Mouse (Mus musculus) gastrocnemius, postnatal 4 days (tissue): ENCODE results near the gene Zbtb8os. TPM values are rescaled to one million over a fixed set of nuclear protein-coding genes. Genes with fewer than 3 reads are reported as not detected.
"Not testable (repeated sequence)": the region's sequence is repeated elsewhere in the genome, so short reads cannot be mapped to it uniquely, and the experiment has no call there.

ENCODE experiments used
- DNase-seq, 2 experiments: peaks; one replicate each; pipeline ENCODE4 v3.0.0; 2021 to 2022; ENCODE audit warnings: low spot score in 2 of 2, mixed read lengths in 2 of 2
- total RNA-seq, 2 experiments: library from RNA; stranded (reverse); gene quantifications; 2 replicates each; pipeline ENCODE4 v1.2.3; 2021

The Zbtb8os gene
- total RNA-seq, 2 experiments from 2014 or later = 28.2 to 28.8 TPM

DNA sequence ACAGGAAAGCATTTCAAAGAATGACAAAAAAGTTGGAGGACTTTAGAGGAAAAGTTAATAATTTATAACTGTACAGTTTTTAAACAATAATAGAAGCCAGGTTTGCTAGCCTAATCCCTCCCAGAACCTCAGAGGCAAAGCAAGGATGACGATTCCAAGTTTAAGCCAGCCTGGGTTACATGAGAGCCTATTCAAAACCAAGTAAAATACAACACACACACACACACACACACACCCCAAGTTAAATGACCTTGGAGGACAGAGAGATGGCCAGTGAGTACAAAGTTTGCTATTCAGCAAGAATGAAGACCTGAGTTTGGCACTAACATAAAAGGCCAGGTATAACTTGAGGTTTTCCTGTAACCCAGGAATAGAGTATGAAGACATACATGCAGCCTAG lies 9.3 kb upstream of the Zbtb8os start:
- DNase-seq = no peak

GRCm38 (mm10) chr4:129332846-129333245 lies 2.6 kb upstream of the Zbtb8os start:
- no peak for DNase-seq

DNA sequence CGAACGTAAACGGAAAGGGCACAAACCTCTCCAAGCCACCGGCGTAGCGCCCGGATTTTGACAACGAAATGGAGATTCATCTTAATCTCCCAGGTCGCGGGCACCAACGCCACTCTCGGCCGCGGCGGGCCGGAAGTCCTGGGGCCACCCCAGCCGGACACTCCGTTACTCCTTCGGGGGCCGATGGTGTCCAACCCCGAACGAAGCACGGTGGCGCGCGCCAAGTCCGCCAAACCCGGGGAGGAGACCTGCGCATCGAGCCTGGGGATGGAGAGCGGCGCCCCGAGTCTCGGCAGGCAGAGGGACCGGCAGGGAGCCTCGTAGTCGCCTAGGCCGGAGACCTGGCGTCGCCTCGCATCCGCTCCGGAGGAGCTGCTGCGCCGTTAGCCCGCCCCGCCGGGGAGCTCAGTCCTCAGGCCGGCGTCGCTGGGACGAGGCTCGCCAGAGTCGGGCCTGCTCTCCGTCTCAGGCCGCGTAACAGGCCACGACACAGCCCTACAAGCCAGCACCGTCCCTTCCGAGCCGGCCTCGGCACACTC lies 749 bp upstream of the Zbtb8os start:
- DNase-seq = peak in 1 of 2 experiments; percentile 57

- no peak for DNase-seq
These were observed 796 bp downstream of the Zbtb8os start for GRCm38 (mm10) chr4:129336291-129336690.

DNA sequence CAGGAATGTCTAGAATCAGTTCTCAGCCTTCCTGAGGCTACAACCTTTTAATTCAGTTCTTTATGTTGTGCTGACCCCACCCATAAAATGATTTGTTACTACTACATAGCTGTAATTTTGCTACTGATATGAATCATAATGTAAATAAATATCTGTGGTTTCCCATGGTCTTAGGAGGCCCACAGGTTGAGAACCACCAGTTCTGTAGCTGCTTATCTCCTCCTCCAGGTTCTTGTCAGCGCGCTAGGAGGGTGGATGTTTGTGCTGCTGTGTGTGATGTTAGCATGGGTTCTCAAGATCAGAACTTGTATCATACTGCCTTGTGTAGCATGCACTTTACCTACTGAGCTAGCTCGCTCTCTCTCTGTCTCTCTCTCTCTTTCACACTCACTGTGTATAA lies 4.2 kb downstream of the Zbtb8os start:
- no peak for DNase-seq

DNA sequence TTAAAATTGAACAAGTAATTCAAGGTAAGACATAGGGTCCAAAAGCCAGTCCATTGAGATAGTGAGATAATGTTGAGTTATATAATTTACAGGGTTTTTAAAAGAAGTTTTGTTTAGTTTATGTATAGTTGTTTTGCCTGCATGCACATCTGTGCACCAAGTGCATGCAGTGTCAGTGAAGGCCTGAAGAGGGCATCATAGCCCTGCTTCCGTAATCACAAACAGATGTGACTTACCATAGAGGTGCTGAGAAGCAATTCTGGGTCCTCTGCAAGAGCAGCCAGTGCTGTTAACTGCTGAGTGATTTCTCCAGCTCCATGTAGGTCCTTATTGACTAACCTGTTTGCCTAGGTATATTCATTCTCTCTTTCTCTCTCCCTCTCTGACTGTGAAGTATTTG lies 6.4 kb downstream of the Zbtb8os start:
- no peak for DNase-seq

DNA sequence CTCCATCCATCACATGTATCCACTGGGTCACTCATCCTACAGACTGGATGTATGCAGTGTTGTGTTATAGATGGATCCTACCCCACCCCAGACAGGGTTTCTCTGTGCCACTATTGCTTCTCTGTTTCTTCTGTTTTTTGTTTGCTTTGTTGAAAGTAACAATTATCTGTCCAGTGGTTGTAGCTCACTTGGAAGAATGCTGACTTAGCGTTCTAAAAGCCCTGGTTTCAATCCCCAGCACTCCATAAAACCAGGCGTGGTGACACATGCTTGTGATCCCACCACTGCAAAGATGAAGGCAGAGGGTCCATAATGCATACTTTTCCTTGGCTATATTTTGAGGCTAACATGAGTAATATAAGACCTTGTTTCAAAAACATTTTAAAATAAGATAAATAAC lies 7.2 kb downstream of the Zbtb8os start:
- no peak for DNase-seq

- no peak for DNase-seq
These were observed 11.1 kb downstream of the Zbtb8os start for GRCm38 (mm10) chr4:129346481-129347154.

DNA sequence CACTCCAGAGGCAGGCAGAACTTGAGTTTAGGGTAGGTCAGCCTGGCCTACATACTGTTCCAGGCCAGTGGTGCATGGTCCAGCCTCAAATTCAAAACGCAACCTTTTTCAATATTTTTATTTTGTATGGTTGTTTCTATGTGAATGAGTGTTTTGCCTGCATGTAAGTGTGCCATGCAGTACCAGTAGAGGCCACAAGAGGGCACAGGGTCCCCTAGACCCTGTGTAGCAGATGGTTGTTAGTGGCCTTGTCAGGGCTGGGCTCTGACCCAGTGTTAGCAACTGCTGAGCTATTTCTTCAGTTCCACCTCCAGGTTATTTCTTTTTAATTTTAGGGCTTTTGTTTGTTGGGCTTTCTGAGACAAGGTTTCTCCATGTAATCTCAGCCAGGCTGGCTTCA lies 15.1 kb downstream of the Zbtb8os start:
- DNase-seq = peak; percentile 63 to 82

DNA sequence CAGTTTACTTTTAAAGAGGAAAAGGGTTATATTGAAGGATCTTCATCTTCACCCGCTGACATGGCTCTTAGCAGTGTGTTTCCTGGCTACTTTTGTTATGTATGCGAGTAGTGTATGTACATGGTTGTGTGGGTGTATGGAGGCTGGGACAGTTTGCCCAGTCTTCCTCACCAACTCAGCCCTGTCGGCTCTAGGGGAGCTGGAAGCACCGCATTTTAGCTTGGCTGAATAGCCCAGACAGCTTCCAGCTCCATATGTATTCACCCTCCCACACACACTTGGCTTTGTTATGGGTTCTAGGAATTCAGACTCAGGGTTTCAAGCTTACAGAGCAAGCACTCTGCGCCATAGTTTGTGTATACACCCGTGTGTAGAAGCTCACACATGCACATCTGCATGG lies 15.6 kb downstream of the Zbtb8os start:
- DNase-seq = no peak

DNA sequence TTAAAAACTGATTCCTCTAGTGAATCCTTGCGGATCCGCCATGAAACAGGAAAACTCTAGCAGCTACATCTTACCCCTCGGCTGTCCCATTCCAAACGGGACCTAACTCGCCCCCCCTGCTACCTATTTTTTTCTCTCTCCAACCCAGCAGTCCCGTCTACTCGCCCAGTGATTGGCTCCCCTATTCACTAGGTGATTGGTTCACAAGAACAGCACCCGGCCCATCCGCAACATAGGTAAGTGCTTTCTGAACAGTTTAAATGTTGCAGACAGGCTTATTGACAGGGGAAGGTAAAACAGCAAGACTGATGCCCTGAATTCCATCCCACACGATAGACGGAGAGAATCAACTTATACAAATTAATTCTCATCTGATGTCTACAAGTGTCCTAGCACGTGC lies 17.7 kb downstream of the Zbtb8os start:
- no peak for DNase-seq

GRCm38 (mm10) chr4:129354236-129354635 lies 18.7 kb downstream of the Zbtb8os start:
- DNase-seq = no peak

DNA sequence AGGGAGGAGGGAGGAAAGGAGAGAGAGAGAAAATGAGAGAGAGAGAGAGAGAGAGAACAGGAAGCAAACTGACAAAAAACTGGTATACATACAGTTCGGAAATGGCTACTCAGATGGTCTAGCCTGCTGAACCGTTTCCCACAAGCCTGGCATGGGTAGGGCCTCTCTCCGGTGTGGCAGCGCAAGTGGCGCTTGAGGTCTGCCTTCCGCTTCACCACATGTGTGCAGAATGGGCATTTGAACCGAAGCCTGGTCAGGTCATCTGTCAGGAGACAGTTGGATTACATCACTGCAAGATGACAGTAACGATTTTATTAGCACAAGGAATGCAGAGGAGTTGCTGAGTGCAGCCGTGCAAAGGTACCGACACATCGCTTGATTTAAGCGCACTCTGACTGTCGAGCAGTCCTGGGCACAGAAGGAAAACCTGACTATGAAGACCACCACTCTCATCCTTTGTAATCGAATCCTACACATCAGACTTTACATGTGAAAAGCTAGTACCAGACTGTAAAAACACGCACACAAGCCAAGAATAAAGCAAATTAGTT lies 22.2 kb downstream of the Zbtb8os start:
- DNase-seq = no peak

DNA sequence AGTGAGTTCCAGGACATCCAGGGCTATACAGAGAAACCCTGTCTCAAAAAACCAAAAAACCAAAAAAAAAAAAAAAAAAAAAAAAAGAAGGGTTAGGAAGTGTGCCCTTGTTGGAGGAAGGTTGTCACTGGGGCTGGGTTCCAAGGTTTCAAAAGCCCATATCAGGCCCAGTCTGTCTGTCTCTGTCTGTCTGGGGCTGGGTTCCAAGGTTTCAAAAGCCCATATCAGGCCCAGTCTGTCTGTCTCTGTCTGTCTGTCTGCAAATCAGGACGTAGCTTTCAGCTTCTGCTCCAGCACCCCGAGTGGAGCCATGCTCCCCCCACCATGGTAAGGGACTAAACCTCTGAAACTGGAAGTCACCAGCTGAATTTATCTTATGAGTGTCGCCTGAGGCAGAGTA lies 26.7 kb downstream of the Zbtb8os start:
- DNase-seq = not testable (repeated sequence)

DNA sequence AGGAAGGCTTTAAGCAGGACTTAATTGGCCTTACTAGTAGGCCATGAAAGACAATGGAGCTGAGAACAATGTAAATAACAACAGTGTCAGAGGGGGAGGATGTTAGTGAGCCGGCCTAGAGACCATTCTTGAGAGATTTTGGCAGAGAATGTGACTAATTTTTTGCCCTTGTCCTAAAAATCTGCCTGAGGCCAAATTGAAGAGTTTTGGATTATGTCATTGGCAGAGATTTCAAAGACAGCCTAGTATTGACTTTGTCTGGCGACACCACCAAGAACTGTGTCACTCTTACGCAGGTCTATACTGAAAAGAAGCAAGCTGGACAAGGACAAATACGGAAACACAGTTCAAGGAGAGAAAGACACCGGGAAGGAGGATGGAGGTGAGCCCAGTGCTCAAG lies 27.3 kb downstream of the Zbtb8os start:
- DNase-seq = no peak

GRCm38 (mm10) chr4:129363463-129363862 lies 28.0 kb downstream of the Zbtb8os start:
- no peak for DNase-seq

DNA sequence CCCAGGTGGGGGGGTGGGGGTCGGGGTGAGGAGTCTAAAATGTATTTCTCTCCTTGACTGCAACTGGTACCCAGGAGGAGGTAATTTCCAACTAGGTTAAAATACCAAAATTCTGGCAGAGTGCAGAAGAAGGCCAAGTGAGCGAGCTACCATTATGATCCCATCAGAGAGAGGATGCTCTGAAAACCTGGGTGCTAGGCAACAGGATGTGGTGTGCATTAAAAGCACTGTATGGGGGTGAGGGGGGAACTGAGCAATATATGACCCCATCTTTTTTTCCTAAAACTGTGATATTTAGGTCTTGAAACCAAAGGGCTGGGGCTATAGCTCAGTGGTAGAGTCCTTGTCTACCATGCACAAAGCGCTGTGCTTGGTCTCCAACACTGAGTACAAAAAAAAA lies 28.9 kb downstream of the Zbtb8os start:
- DNase-seq = no peak

GRCm38 (mm10) chr4:129365224-129365623 lies 29.7 kb downstream of the Zbtb8os start:
- DNase-seq = no peak

DNA sequence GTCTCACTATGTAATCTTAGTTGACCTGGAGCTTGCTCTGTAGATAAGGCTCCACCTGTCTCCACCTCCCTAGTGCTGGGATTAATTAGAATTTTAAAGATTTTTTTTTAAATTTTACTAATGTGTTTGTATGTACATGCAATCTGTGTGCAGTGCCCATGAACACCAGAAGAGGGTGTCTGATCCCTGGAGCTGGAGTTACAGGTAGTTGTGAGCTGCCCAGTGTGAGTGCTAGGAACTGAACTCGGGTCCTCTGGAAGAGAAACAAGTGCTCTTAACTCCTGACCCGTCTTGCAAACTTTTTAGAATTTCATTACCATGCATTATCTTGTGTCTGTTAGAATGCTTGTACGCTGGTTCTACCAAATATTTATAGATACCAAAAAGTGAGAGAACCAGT lies 35.9 kb downstream of the Zbtb8os start:
- no peak for DNase-seq

- DNase-seq = no peak
These were observed 37.9 kb downstream of the Zbtb8os start for GRCm38 (mm10) chr4:129373202-129373976.

DNA sequence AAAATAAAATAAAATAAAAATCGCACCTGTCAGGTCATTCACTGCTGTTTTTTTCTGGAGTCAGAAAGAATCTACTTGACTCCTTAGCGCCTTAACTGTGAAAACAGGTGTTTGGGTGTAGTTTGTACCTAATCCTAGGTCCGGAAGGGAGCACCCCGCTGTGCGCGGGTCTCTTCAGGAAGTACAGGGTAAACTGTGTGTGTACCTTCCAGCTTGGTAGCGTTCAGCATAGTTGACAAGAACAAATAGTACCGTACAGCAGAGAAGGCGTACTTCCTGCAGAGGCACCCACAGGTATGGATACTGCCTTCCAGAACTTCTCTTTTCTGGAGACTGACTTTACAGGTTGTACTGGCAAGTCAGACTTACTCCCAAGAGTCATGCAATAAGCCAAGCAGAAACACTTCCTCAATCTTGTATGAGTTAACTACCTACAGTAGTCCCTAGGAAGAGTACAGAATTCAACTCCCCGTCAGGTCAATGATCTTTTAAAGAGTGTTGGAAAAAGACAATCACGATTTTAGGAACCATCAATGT lies 38.8 kb downstream of the Zbtb8os start:
- no peak for DNase-seq

- no peak for DNase-seq
These were observed 39.5 kb downstream of the Zbtb8os start for GRCm38 (mm10) chr4:129375000-129375399.
